Mouse (Mus musculus) layer of hippocampus, adult 18-20 months (tissue): Measurements from ENCODE around the gene Slc47a1. TPM values are rescaled to one million over a fixed set of nuclear protein-coding genes. Genes with fewer than 3 reads are reported as not detected.
"Not testable (repeated sequence)": the region's sequence is repeated elsewhere in the genome, so short reads cannot be mapped to it uniquely, and the experiment has no call there.

ENCODE experiments used
- DNase-seq, 2 experiments: peaks; one replicate each; pipeline ENCODE4 v3.0.0; 2022; ENCODE audit warnings: low spot score in 2 of 2
- total RNA-seq, 2 experiments: library from RNA; stranded (reverse); gene quantifications; 2 replicates each; pipeline ENCODE4 v1.2.3; 2021

Slc47a1 gene
- total RNA-seq, 2 experiments from 2014 or later, result 1.2 TPM

- no peak for DNase-seq
Observed at GRCm38 (mm10) chr11:61319923-61320567, 58.1 kb downstream of the Slc47a1 start.

- no peak for DNase-seq
Observed at GRCm38 (mm10) chr11:61319233-61319922, 58.8 kb downstream of the Slc47a1 start.

- no peak for DNase-seq
Observed at GRCm38 (mm10) chr11:61316864-61317263, 61.3 kb downstream of the Slc47a1 start.

- no peak for DNase-seq
Observed at GRCm38 (mm10) chr11:61310321-61310720, 67.8 kb downstream of the Slc47a1 start.

- DNase-seq, result no peak
Observed at GRCm38 (mm10) chr11:61309831-61310230, 68.3 kb downstream of the Slc47a1 start.

GRCm38 (mm10) chr11:61307795-61308194 is 70.3 kb downstream of the Slc47a1 start:
- DNase-seq, result no peak

- peak in 1 of 2 experiments; percentile 63 for DNase-seq
Observed at GRCm38 (mm10) chr11:61305377-61305776, 72.8 kb downstream of the Slc47a1 start.

GRCm38 (mm10) chr11:61304535-61304934 is 73.6 kb downstream of the Slc47a1 start:
- DNase-seq, result not testable (repeated sequence)

GRCm38 (mm10) chr11:61300716-61301392 is 77.3 kb downstream of the Slc47a1 start:
- DNase-seq, result no peak

- no peak for DNase-seq
Observed at GRCm38 (mm10) chr11:61300205-61300604, 77.9 kb downstream of the Slc47a1 start.

GRCm38 (mm10) chr11:61297901-61298300 is 80.2 kb downstream of the Slc47a1 start:
- no peak for DNase-seq

- DNase-seq, result no peak
Observed at GRCm38 (mm10) chr11:61297326-61297725, 80.8 kb downstream of the Slc47a1 start.

GRCm38 (mm10) chr11:61296556-61296955 is 81.6 kb downstream of the Slc47a1 start:
- no peak for DNase-seq

GRCm38 (mm10) chr11:61295556-61295955 is 82.6 kb downstream of the Slc47a1 start:
- DNase-seq, result no peak

- DNase-seq, result no peak
Observed at GRCm38 (mm10) chr11:61294431-61294830, 83.7 kb downstream of the Slc47a1 start.

Other genes with a start within 250 kb of the Slc47a1 start
- gene Usp22, start 203.3 kb downstream of the Slc47a1 start, total RNA-seq, result 100 to 1,000 TPM; 207 to 209 TPM
- gene Aldh3a1, start 170.8 kb downstream of the Slc47a1 start, total RNA-seq, result under 1 TPM; 0.54 to 0.68 TPM
- gene Aldh3a2, start 110.9 kb downstream of the Slc47a1 start, total RNA-seq, result 10 to 100 TPM; 59.0 to 59.3 TPM
- gene Slc47a2, start 35.5 kb downstream of the Slc47a1 start, total RNA-seq, result under 1 TPM; 0.12 to 0.18 TPM
- 100 to 1,000 TPM; 449 to 457 TPM for gene Rnf112, start 75.8 kb upstream of the Slc47a1 start, total RNA-seq
- 1 to 10 TPM; 4.3 to 4.8 TPM for gene Mfap4, start 107.1 kb upstream of the Slc47a1 start, total RNA-seq
- 10 to 100 TPM; 26.6 to 27.4 TPM for gene Mapk7, start 116.1 kb upstream of the Slc47a1 start, total RNA-seq
- 10 to 100 TPM; 37.4 to 49.3 TPM for gene B9d1, start 126.8 kb upstream of the Slc47a1 start, total RNA-seq
- gene Epn2, start 201.3 kb upstream of the Slc47a1 start, total RNA-seq, result 100 to 1,000 TPM; 173 to 181 TPM